Mouse (Mus musculus): ENCODE results near the gene Pcbp2. TPM values are rescaled to one million over a fixed set of nuclear protein-coding genes. Genes with fewer than 3 reads are reported as not detected.

The Pcbp2 gene
- total RNA-seq, 2 experiments from 2014 or later, result 438 to 462 TPM

DNA sequence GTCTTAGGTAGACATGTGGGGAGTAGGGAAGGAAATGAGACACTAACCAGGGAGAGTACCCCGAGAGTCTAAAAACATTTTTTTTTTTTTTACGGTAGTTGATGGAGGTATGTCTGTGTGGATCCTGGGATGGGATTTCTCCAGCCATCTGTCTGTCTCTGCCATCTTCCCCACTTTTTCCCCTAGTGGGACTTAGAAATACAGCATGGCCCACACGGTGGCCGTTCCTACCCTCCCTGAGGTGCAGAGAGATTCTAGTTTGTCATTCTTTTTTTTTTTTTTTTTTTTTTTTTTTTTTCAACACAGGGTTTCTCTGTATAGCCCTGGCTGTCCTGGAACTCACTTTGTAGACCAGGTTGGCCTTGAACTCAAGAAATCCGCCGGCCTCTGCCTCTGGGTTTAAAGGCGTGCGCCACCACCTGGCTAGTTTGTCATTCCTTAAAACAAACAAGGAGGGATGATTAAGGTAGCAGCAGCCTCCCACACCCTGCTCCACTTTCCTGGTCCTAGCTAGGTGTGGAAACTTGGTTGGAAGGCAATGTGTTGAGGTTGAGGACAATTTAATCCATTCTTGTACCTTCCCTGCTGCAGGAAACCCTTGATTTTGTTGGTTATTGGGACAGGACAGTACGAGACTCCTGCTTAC lies 8.8 kb upstream of the Pcbp2 start:
- no peak for DNase-seq (ENCODE audit: low spot score in 2 of 2)

DNA sequence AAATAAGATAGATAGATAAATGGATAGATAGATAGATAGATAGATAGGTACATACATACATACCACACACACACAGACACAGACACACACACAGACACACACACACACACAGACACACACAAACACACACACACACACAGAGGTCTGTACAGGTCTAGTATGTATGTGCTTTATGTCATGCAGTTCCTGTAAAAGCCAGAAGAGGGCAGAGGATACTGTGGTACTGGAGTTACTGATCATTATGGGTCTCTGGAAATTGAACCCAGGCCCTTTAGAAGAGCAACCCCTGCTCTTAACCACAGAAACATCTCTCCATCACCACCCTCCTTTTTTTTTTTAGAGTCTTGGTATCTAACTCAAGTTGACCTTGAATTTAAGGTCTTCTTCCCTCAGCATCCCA lies 6.7 kb upstream of the Pcbp2 start:
- DNase-seq (ENCODE audit: low spot score in 2 of 2), result no peak

DNA sequence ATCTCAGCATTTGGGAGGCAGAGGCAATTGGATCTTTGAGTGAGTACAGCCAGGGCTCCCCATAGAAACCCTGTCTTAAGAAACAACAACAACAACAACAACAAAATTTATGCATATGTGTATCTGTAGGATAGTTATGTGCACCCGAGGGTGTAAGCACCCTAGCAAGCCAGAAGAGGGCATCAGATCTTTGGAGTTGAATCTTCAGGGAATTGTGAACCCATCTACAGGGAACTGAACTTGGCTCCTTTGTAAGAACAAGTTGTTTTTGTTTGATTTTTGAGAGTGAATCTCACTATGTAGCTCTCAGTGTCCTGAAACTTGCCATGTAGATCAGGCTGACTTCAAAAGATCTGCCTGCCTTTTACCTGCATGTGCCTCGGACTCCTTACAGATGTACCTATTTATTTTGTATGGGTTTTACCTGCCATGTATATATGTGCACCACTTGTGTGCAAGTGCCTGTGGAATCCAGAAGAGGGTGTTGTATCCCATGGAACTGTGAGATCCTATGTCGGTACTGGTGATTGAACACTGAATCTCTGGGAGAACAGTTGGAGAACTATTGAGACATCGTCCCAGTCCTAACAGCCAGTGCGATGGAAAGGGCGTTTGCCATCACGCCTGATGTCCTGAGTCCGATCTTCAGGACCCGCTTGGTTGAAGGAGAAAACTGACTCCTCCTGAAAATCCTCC lies 1.5 kb upstream of the Pcbp2 start:
- DNase-seq (ENCODE audit: low spot score in 2 of 2), result no peak

DNA sequence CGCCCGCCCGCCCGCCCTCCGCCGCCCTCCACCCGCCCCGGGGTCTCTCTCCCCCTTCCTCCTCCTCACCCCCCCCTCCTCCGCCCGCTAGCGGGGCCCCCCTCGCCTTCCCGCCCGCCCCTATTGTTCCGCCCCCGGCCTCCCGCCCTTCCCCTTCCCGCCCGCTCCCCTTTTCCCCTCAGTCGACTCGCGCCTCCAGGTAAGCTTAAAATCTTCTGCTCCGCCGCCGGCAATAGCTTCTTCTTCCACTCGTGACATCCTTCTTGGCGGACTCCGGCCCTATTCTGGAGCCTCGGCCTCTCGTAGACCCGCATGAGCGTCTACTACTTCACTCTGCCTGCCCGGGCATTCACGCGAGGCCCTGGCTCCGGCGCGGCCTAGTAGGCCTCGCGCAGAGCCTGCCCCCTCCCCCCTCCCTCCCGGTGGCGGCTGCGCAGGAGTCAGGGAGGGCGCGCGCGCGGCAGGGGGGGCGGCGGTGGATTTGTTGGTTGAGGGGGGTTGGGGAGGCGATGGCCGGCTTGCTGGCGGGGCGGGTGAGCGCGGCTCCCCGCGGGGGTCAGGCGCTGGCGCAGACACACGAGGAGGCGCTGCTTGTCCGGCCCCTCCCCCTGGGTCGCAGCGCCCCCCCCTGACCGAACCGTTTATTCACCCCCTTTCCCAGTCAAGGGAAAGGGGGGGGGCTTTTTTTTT lies 411 bp downstream of the Pcbp2 start:
- peak; percentile 78 to 85 for DNase-seq (ENCODE audit: low spot score in 2 of 2)

DNA sequence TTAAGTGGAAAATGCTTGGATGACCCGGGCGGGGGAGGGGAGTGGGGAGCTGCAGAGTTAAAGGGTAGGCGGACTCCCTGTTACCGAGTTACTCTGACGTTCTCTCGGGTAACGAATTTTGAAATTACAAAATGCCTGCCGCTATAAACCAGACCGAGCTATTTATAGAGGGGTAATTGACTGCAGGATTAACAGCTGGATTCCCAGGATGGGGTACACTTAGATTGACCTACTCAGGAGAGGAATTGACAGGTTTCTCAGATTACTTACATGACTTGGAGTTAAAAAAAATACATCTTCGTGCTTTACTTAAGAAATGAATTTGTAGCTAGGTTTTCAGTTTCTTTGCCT lies 931 bp downstream of the Pcbp2 start:
- no peak for DNase-seq (ENCODE audit: low spot score in 2 of 2)

DNA sequence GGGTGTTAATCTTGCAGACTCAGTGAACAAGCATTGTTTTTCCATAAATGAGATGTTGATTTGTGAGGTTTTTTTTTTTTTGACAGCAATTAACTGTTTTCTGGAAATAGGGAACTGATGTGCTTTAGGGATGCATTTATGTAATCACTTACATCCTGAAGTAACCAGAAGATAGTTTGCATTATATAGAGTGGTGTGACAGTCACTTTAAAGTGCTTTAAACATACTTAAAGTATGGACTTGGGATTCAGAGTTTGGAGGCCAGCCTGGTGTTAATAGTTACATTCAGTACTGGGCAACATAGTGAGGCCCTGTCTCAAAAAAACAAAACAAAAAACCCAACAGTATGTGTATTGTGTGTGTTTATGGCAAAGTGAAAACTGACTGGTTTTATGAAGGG lies 1.4 kb downstream of the Pcbp2 start:
- DNase-seq (ENCODE audit: low spot score in 2 of 2), result no peak

DNA sequence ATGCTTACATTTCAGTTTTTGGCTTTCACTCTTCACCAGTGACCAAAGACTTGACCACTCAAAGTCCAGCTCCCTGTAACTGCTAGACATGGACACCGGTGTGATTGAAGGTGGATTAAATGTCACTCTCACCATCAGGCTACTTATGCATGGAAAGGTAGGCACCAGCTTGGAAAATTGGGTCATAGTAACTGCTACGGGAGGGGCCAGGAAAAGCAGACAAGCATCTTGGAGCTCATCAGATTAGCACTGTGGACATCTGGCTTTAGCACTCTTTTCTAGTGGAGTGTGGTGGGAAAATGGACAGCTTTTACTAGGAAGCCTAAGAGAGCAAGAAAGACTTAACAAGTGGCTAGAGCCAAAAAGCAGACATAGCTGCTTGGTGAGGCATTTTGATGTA lies 2.9 kb downstream of the Pcbp2 start:
- no peak for DNase-seq (ENCODE audit: low spot score in 2 of 2)

DNA sequence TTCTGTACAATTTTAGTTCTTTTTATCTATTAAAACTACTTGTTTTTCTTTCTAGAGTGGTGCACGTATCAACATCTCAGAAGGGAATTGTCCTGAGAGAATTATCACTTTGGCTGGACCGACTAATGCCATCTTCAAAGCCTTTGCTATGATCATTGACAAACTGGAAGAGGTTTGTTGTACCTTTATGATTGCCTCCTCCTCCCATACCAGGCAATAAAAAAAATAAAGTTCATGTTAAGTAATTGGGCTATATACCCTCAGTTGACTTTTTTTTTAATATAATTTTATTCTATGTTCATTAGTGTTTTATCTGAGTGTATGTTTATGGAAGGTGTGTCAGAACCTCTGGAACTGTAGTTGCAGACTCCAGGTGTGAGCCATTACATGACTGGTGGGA lies 4.2 kb downstream of the Pcbp2 start:
- no peak for DNase-seq (ENCODE audit: low spot score in 2 of 2)

DNA sequence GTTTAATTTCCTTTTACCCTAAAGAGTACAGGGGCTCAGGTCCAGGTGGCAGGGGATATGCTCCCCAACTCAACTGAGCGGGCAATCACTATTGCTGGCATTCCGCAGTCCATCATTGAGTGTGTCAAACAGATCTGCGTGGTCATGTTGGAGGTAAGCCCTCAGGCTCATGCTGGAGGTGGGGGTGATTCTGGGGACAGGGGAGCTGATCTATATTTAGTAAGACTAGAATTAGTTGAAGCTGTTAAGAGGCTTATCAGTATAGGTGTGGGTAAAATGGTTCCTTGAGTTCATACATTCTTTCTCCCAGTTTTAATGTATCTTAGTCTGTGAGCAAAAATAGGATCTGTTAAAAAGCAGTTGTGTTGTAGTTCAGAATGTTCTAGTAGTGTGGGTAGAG lies 12.8 kb downstream of the Pcbp2 start:
- no peak for DNase-seq (ENCODE audit: low spot score in 2 of 2)

DNA sequence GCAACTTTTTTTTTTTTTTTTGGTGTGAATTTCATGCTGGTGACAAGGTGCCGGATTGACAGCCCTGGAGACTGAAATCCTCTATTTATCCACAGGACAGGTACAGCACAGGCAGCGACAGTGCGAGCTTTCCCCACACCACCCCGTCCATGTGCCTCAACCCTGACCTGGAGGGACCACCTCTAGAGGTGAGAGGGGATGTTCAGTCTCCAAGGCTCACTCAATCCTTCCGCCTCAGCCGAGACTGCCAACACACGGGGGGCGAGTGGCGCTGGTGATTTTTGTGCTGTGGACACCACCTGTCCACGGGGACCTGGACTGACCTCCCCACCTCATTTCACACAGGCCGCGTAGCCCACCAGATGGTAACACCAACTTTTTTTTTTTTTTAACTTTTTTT lies 15.5 kb downstream of the Pcbp2 start:
- DNase-seq (ENCODE audit: low spot score in 2 of 2), result no peak

DNA sequence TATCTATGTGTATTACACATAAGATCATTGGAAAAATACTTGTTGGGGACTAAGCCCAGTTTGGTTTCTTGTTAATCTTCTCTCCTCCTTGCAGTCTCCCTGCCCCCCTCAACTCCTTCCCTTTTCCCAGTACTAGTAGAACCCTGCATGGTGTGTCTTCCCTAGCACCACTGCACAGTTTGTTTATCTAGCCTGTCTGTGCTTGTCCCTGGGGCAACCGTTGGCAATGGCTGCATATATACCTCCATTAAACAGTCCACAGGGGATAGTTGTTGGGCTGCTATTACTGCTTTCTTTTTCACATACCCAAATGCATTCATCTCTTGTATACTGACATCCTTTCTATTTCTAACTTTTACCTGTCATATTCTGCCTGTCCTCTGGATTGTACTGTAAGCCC lies 17.3 kb downstream of the Pcbp2 start:
- no peak for DNase-seq (ENCODE audit: low spot score in 2 of 2)

DNA sequence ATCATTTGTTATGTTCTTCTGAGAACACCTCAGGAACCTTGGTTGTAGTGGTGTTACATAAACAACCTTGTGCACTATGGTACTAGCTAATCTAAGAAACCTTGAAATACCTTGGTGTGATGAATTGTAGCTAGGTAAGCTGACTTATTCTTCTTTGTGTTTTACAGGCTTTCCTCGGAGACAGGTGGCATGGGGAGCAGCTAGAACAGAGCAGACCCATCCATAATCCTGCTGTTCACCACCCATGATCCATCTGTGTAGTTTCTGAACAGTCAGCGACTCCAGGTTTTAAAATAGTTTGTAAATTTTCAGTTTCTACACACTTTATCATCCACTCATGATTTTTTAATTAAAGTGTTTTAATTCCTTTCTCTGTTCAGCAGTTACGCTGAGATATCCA lies 28.0 kb downstream of the Pcbp2 start:
- peak in 1 of 2 experiments; percentile 60 for DNase-seq (ENCODE audit: low spot score in 2 of 2)

DNA sequence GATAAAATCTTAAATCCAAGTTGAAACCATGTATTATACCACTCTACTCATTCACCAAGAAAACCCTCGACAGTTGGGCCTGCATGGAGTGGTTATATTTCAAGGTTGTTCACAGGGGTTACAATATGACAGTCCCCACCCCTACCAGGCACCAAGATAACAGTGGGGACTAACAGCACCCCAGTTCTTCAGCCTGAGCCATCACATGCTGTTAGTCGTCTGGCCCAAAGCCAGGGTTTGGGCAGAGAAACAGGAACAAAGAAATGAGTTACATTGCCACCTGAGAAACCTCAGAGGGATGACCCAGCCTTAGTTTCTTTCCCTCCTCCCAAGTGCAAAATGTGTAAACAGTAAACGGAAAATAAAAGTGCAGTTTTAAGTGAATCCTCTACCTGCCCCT lies 29.0 kb downstream of the Pcbp2 start:
- DNase-seq (ENCODE audit: low spot score in 2 of 2), result no peak

DNA sequence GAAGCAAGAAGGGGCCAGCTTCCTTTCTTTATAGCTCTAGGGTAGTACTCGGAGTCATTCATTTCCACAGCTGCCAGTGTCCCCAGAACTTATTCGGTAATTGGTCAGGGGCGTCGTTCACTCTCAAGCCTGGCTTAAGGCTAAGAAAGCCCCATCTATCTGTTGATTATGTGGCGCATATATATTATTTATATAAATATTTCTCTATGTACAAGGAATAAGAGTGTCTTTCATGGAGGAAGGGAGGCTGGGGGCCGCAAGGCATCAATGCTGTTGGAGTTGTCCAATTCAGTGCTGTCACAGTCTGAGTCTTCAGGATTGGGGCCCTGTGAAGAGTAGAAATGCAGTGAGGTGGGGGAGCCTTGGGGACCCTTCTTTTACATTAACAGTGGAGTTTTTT lies 29.5 kb downstream of the Pcbp2 start:
- no peak for DNase-seq (ENCODE audit: low spot score in 2 of 2)

DNA sequence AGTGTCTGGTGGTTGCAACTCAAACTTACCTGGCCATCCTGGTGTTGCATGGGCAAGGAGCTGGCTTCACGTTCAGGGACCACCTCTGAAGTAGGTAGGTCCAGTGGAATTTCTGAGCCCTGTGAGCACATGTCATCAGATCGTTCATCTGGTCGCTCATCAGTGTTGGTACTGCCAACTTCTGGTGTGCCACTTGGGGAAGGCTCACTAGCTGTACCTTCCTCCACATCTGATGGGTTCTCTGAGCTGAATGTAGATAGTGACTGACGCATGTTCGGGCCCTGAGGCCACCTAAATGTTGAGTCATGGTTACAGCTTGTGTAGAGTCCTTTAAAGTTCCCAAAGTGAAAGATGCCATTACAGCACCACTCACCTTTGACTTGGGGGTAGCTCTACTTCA lies 30.1 kb downstream of the Pcbp2 start:
- no peak for DNase-seq (ENCODE audit: low spot score in 2 of 2)

DNA sequence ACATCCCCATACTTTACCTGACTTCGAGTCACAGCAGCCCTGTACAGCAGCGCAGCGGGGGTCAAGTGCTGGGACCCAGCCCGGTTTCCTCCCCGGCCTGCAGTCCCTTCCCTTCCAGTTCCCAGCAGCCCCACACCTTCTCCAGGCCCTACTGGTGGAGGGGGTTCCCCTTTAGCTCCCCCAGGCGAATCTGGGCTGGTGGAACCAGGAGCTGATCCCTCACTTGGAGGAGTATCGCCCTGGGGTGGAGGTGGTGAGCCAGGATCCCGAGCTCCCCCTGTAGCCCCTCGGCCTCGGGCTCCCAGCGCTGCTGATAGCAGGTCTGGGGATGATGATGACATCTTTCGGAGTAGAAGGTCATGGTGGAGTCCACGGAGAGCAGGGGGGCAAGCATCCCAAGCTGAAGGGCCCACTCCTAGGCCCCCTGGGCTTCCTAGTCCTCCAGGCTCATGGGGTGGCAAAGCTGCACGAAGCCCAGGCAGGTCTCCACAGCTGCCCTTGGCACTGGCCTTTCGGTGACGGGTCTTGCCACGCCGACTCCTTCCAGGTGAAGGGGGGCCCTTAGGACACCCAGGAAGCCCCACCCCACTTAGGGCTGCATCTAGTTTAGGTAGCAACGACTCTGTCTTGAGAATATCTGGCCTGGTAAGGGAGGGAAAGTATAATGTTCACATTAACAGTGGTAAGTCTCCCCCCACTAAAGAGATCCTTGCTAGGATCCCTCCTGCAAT lies 30.9 kb downstream of the Pcbp2 start:
- DNase-seq (ENCODE audit: low spot score in 2 of 2), result no peak

DNA sequence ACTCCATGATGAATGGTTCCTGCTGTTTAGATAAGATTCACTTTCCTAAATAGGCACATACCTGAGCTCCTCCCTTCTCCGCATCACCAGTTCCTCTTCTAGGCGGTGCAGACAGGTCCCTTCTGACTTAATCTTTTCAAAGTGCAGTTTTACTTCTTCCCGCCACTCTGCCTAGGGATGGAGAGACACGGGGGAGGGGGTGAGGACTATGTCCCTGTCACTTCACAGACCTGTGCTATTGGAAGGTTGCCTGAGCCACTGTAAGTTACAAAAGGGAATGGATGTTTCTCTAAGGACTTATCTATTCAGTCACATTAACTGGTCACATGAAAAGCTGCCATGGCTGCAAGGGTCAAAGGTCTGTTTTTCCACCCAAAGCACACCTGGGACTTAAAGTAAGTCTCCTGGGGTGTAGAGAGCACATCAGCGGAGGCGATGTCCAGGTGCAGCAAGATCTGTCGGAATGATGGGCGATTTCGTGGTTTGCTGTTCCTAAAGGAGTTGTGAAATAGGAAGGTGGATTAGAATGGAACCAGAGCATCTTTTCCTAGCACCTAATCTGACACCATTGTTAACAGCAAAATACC lies 32.0 kb downstream of the Pcbp2 start:
- DNase-seq (ENCODE audit: low spot score in 2 of 2), result no peak

DNA sequence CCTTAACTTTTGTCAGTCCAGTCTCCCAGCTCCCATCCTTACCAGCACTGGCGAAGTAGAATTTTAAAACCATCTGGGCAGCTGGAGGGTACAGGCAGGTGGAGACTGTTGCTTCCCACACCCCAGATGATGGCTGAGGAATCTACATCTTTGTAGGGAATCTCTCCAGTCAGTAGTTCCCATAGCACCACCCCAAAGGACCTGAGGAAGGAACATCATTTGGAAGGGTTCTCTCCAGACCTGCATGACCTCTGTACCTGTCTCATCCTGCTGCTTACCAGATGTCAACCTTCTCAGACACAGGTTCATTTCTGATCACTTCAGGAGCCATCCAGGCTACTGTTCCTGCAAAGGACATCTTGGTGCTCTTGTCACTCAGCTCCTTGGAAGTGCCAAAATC lies 33.1 kb downstream of the Pcbp2 start, which contains the start of gene Gm10337:
Gm10337 (plus strand) TSS at position 276 of the 400 bp plus-strand sequence.
- no peak for DNase-seq (ENCODE audit: low spot score in 2 of 2)

DNA sequence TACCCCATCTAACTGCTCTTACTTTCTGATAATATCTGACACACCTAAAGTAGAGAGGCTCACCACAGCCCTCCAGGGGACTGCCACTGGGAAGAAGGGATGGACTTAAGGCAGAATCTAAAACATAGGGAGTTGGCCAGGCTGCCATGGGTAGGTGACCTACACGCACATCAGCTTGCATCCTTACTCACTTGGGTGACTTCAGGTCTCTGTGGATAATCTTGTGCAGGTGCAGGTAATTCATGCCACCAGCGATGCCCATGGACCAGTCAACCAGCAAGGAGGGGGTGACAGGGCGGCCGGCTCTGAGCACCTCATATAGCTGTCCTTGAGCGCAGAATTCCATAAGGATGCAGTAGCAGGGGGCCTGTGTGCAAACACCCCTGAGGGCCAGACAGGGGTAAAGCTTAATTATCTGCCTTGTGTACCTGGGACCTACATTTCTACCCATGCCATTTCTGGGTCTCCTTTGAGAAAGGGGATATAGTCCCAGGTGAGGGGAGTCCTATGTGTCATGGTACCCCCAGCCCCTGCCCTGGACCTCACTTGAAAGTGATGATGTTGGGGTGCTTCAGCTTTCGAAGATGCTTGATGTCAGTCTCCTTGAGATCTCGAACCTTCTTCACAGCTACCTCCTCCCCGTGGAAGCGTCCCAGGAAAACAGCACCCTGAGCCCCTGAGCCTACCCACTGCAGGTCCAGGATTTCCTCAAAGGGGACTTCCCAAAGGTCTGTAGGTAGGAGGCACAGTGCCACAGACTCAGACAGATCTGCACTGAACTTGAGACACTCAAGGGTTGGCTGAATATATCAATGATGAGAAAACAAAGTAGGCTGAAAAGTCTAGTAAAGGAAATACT lies 33.8 kb downstream of the Pcbp2 start:
- DNase-seq (ENCODE audit: low spot score in 2 of 2), result no peak

DNA sequence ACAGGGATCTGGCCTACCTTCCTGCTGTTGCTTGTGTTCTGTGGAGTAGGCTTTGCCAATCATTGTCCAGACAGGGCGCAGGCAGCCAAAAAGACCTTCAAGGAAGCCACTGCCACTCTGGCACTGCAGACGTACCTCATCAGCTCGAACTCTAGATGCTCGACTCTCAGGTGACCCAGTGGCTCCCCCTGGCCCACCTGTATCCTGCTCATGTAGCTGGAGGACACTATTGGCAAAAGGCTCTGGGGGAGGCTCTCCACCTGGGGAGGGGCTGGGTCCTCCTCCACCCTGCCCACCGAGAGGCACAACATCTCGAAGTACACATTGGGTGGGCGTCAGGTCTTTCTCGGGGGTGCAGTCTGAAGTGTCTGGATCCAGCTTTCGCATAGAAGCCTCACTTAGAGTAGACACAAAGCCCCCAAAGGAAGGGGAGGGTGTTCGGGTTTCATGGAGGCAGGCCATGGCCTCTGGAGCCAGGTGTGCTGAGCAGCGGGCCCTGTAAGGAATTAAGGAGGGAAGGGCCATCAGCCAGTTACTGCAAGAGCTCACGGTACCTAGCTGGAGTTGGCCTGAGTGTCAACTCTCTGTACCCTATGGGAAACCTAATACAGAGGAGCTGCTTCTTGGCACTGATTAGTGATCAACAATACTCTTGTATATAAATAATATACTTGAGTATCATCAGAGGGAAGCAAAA lies 34.9 kb downstream of the Pcbp2 start:
- DNase-seq (ENCODE audit: low spot score in 2 of 2), result no peak
